Comparison of ENCODE assay signal across 9 mouse cellular contexts in the genomic region with DNA sequence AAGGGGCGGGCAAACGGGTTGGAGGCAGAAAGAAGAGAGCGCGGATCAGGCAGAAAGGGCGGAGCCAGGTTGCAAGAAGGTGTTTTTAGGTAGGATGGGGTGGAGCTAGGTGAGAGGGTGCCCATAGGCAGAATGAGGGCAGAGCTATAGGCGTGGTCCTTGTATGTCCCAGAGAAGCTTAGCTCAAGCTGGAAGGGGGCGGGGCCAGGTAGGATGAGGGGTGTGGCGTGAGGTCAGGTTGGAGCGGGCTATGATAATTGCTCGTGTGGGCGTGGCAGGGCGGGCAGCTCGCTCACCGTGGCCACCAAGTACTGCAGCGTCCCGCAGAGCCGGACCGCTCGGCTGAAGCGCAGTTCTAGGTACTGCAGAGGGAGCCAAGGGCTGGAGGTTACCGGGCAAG. TPM values are rescaled to one million over a fixed set of nuclear protein-coding genes. Genes with fewer than 3 reads are reported as not detected.
DNase-seq lines count a peak whose midpoint lies in the region; ATAC-seq and TF ChIP-seq lines count a peak whose summit lies in the region.
"Had no signal": no experiment of that assay in that cellular context is flagged by ENCODE, and none has a peak within 500 bp of the region (broad histone marks: within the 10 kb centered on the region; RNA-seq: fewer than 3 reads in every experiment).

No protein-coding gene starts in this region.

- H3K27ac ChIP-seq in cerebellum, adult 2 months (ENCODE audit: insufficient read depth, low read length): no peak overlapping the region
- H3K27ac ChIP-seq in embryonic facial prominence, embryonic 14.5 days (replicated peaks; ENCODE audit: low read depth, low read length): no peak overlapping the region
- H3K27ac ChIP-seq in limb, embryonic 11.5 days (replicated peaks; ENCODE audit: low read depth, low read length): no peak overlapping the region
- H3K27ac ChIP-seq in forebrain, embryonic 12.5 days: no peak overlapping the region

- no peaks in the 10 kb centered on the region; the same call in 1 of the 2 replicates for H3K4me1 ChIP-seq in cerebellum, adult 2 months (ENCODE audit: control insufficient read depth, insufficient read depth, low read length)
- 0 out of 2 replicates have a peak, but pooled peaks cover 8% of the 10 kb centered on the region for H3K4me1 ChIP-seq in embryonic facial prominence, embryonic 14.5 days (ENCODE audit: control insufficient read depth, insufficient read depth, low read length)
- H3K4me1 ChIP-seq in limb, embryonic 11.5 days (ENCODE audit: control insufficient read depth, insufficient read depth, low read length): peaks cover 12% of the 10 kb centered on the region
- H3K4me1 ChIP-seq in forebrain, embryonic 12.5 days: peaks cover 26% of the 10 kb centered on the region

- WGBS in cerebellum, adult 2 months: 35% methylated on average over 21 of the region's 21 CpGs
- WGBS in embryonic facial prominence, embryonic 14.5 days: 8% methylated on average over 13 of the region's 21 CpGs
- WGBS in limb, embryonic 11.5 days: 3% methylated on average over 21 of the region's 21 CpGs
- 3% methylated on average over 21 of the region's 21 CpGs for WGBS in forebrain, embryonic 12.5 days

- no peak for TF ChIP-seq POLR2A in cerebellum, adult 2 months (IDR thresholded peaks at IDR 0.05; ENCODE audit: borderline replicate concordance, insufficient read depth, low read length)
- TF ChIP-seq POLR2A in myocyte (IDR thresholded peaks at IDR 0.05; ENCODE audit: insufficient read length, low read depth): peak; percentile 27

- no peak overlapping the region for H3K9ac ChIP-seq in embryonic facial prominence, embryonic 14.5 days (ENCODE audit: low read depth, low read length)
- H3K9ac ChIP-seq in limb, embryonic 11.5 days (ENCODE audit: low read length): no peak overlapping the region
- H3K9ac ChIP-seq in forebrain, embryonic 12.5 days: no peak overlapping the region

- peaks cover 34% of the 10 kb centered on the region for H3K36me3 ChIP-seq in embryonic facial prominence, embryonic 14.5 days (ENCODE audit: control insufficient read depth, insufficient read depth, low read length)
- H3K36me3 ChIP-seq in limb, embryonic 11.5 days (ENCODE audit: control insufficient read depth, insufficient read depth, low read length): peaks cover 12% of the 10 kb centered on the region
- H3K36me3 ChIP-seq in myocyte (ENCODE audit: control insufficient read depth, insufficient read depth): peaks cover 21% of the 10 kb centered on the region
- peaks cover 32% of the 10 kb centered on the region for H3K36me3 ChIP-seq in forebrain, embryonic 12.5 days (replicated peaks)

- DNase-seq in cerebellum, adult 9-11 months: peak; percentile 53
- no peak for DNase-seq in cerebellum, adult 2 months
- DNase-seq in embryonic facial prominence, embryonic 14.5 days (ENCODE audit: low spot score): peak; percentile 75
- peak; percentile 61 for DNase-seq in limb, embryonic 11.5 days (ENCODE audit: low spot score)
- no peak for DNase-seq in left cerebral cortex, adult 9 months (ENCODE audit: low spot score in 2 of 2)
- no peak for DNase-seq in thymus, adult 18-20 months
- DNase-seq: thymus, postnatal 25 days had no signal

- H3K4me3 ChIP-seq in cerebellum, adult 2 months (replicated peaks; ENCODE audit: insufficient read depth, low read depth, low read length): no peak overlapping the region
- no peak overlapping the region; the same call in 1 of the 2 replicates for H3K4me3 ChIP-seq in embryonic facial prominence, embryonic 14.5 days (ENCODE audit: low read depth, low read length)
- no peak overlapping the region for H3K4me3 ChIP-seq in limb, embryonic 11.5 days (ENCODE audit: low read depth, low read length)
- no peak overlapping the region for H3K4me3 ChIP-seq in myocyte
- H3K4me3 ChIP-seq in forebrain, embryonic 12.5 days (replicated peaks): no peak overlapping the region

- H3K27me3 ChIP-seq in cerebellum, adult 2 months (ENCODE audit: control insufficient read depth, insufficient read depth, low read length): no peaks in the 10 kb centered on the region
- peaks cover 41% of the 10 kb centered on the region for H3K27me3 ChIP-seq in embryonic facial prominence, embryonic 14.5 days (replicated peaks; ENCODE audit: control insufficient read depth, insufficient read depth, low read length)
- peaks cover 37% of the 10 kb centered on the region for H3K27me3 ChIP-seq in limb, embryonic 11.5 days (ENCODE audit: control insufficient read depth, insufficient read depth, low read length)
- H3K27me3 ChIP-seq in myocyte (ENCODE audit: control insufficient read depth, insufficient read depth, insufficient read length): no peaks in the 10 kb centered on the region
- H3K27me3 ChIP-seq in forebrain, embryonic 12.5 days: peaks cover 66% of the 10 kb centered on the region

- H3K79me2 ChIP-seq in myocyte (ENCODE audit: control insufficient read depth, insufficient read depth): peaks cover 11% of the 10 kb centered on the region

- peak; percentile 34; the same call in 1 of the 2 replicates for ATAC-seq in embryonic facial prominence, embryonic 14.5 days (ENCODE audit: low read depth)
- ATAC-seq in limb, embryonic 11.5 days (ENCODE audit: insufficient number of reproducible peaks, low FRiP score, low TSS enrichment, low read depth): no peak
- ATAC-seq in forebrain, embryonic 12.5 days (ENCODE audit: low FRiP score): no peak

- H3K9me3 ChIP-seq in embryonic facial prominence, embryonic 14.5 days (ENCODE audit: control insufficient read depth, low read length): no peaks in the 10 kb centered on the region
- H3K9me3 ChIP-seq in limb, embryonic 11.5 days (ENCODE audit: control insufficient read depth, low read length): no peaks in the 10 kb centered on the region
- no peaks in the 10 kb centered on the region for H3K9me3 ChIP-seq in forebrain, embryonic 12.5 days

- H3ac ChIP-seq in myocyte (ENCODE audit: control insufficient read depth, insufficient read length): no peak overlapping the region

- no peak overlapping the region for H3K4me2 ChIP-seq in embryonic facial prominence, embryonic 14.5 days (ENCODE audit: low read depth, low read length)
- no peak overlapping the region for H3K4me2 ChIP-seq in limb, embryonic 11.5 days (ENCODE audit: low read depth, severe bottlenecking)
- H3K4me2 ChIP-seq in myocyte (ENCODE audit: low read depth): no peak overlapping the region
- H3K4me2 ChIP-seq in forebrain, embryonic 12.5 days: no peak overlapping the region

- no peak for TF ChIP-seq CTCF in cerebellum, adult 2 months (IDR thresholded peaks at IDR 0.05; ENCODE audit: borderline replicate concordance, insufficient read depth, low read depth, low read length)

TF ChIP-seq in myocyte, 11 proteins besides CTCF, POLR2A, EP300 and RAD21 (continues in another document):
- no peak for TF ChIP-seq POLR2AphosphoS2 (IDR thresholded peaks at IDR 0.05; ENCODE audit: insufficient read length, low read depth)
- no peak for TF ChIP-seq SRF (IDR thresholded peaks at IDR 0.05; ENCODE audit: control insufficient read depth, insufficient read length, low read depth)
- no peak for TF ChIP-seq MAX (IDR thresholded peaks at IDR 0.05; ENCODE audit: low read depth)
- no peak for TF ChIP-seq USF1 (IDR thresholded peaks at IDR 0.05; ENCODE audit: low read depth)
- no peak for TF ChIP-seq CEBPB (IDR thresholded peaks at IDR 0.05; ENCODE audit: insufficient read depth, poor library complexity, severe bottlenecking)
- no peak for TF ChIP-seq MYOG (IDR thresholded peaks at IDR 0.05; ENCODE audit: control insufficient read depth in 1 of 3, insufficient read depth in 1 of 3, insufficient read length in 2 of 3, low read depth in 2 of 3)
- no peak for TF ChIP-seq MYOD1 (IDR thresholded peaks at IDR 0.05; ENCODE audit: control insufficient read depth in 1 of 3, insufficient read length in 2 of 3, low read depth in 2 of 3)
- TF ChIP-seq TCF3 (IDR thresholded peaks at IDR 0.05; ENCODE audit: insufficient read length, low read depth): no peak
- TF ChIP-seq TCF12 (IDR thresholded peaks at IDR 0.05; ENCODE audit: insufficient read depth, poor library complexity, severe bottlenecking): no peak

RNA-seq across cellular contexts. Expression of gene Slc5a5, which starts 1.2 kb away (rescaled TPM):
- 6.7 and 6.9 TPM in 2 replicates for polyA plus RNA-seq in cerebellum, adult 2 months (2012; rRNA removed)
- 0.42 and 0.58 TPM in 2 replicates for polyA plus RNA-seq in embryonic facial prominence, embryonic 14.5 days (2014; fragmentation: Nextera tagmentation; extraction: Ambion mirVana)
- polyA plus RNA-seq in limb, embryonic 11.5 days (2014; fragmentation: Nextera tagmentation; extraction: Ambion mirVana): 0.09 and 0.34 TPM in 2 replicates
- polyA plus RNA-seq in myocyte (2012; fragmentation: generic; extraction: Trizol): 3.0 TPM
- polyA plus RNA-seq in forebrain, embryonic 12.5 days (2016; fragmentation: Nextera tagmentation; extraction: Ambion mirVana): 0.49 and 0.67 TPM in 2 replicates

RNA-seq across cellular contexts. Expression of gene Rpl18a, which starts 5.9 kb away (rescaled TPM):
- polyA plus RNA-seq in cerebellum, adult 2 months (2012; rRNA removed): 1,458 and 1,510 TPM in 2 replicates
- polyA plus RNA-seq in embryonic facial prominence, embryonic 14.5 days (2014; fragmentation: Nextera tagmentation; extraction: Ambion mirVana): 5,430 and 5,481 TPM in 2 replicates
- 3,769 and 3,846 TPM in 2 replicates for polyA plus RNA-seq in limb, embryonic 11.5 days (2014; fragmentation: Nextera tagmentation; extraction: Ambion mirVana)
- polyA plus RNA-seq in myocyte (2012; fragmentation: generic; extraction: Trizol): 5,695 TPM
- polyA plus RNA-seq in forebrain, embryonic 12.5 days (2016; fragmentation: Nextera tagmentation; extraction: Ambion mirVana): 2,624 and 2,770 TPM in 2 replicates

RNA-seq across cellular contexts. Expression of gene Map1s, which starts 14.4 kb away (rescaled TPM):
- 53.4 and 53.7 TPM in 2 replicates for polyA plus RNA-seq in cerebellum, adult 2 months (2012; rRNA removed)
- 41.3 and 49.7 TPM in 2 replicates for polyA plus RNA-seq in embryonic facial prominence, embryonic 14.5 days (2014; fragmentation: Nextera tagmentation; extraction: Ambion mirVana)
- polyA plus RNA-seq in limb, embryonic 11.5 days (2014; fragmentation: Nextera tagmentation; extraction: Ambion mirVana): 42.3 and 44.8 TPM in 2 replicates
- 62.0 TPM for polyA plus RNA-seq in myocyte (2012; fragmentation: generic; extraction: Trizol)
- 61.4 and 61.6 TPM in 2 replicates for polyA plus RNA-seq in forebrain, embryonic 12.5 days (2016; fragmentation: Nextera tagmentation; extraction: Ambion mirVana)

RNA-seq across cellular contexts. Expression of gene Ccdc124, which starts 17.6 kb away (rescaled TPM):
- 123 and 145 TPM in 2 replicates for polyA plus RNA-seq in cerebellum, adult 2 months (2012; rRNA removed)
- polyA plus RNA-seq in embryonic facial prominence, embryonic 14.5 days (2014; fragmentation: Nextera tagmentation; extraction: Ambion mirVana): 87.1 and 91.3 TPM in 2 replicates
- 154 and 161 TPM in 2 replicates for polyA plus RNA-seq in limb, embryonic 11.5 days (2014; fragmentation: Nextera tagmentation; extraction: Ambion mirVana)
- 141 TPM for polyA plus RNA-seq in myocyte (2012; fragmentation: generic; extraction: Trizol)
- polyA plus RNA-seq in forebrain, embryonic 12.5 days (2016; fragmentation: Nextera tagmentation; extraction: Ambion mirVana): 154 and 159 TPM in 2 replicates

RNA-seq across cellular contexts. Expression of gene Kcnn1, which starts 28.3 kb away (rescaled TPM):
- 19.4 and 22.1 TPM in 2 replicates for polyA plus RNA-seq in cerebellum, adult 2 months (2012; rRNA removed)
- polyA plus RNA-seq in embryonic facial prominence, embryonic 14.5 days (2014; fragmentation: Nextera tagmentation; extraction: Ambion mirVana): 2.9 and 3.4 TPM in 2 replicates
- 3.8 and 3.9 TPM in 2 replicates for polyA plus RNA-seq in limb, embryonic 11.5 days (2014; fragmentation: Nextera tagmentation; extraction: Ambion mirVana)
- 11.9 TPM for polyA plus RNA-seq in myocyte (2012; fragmentation: generic; extraction: Trizol)
- 14.4 and 16.3 TPM in 2 replicates for polyA plus RNA-seq in forebrain, embryonic 12.5 days (2016; fragmentation: Nextera tagmentation; extraction: Ambion mirVana)

Comparison
In these comparisons a context has a peak if more than half of its experiments do, and no peak if none do; other contexts are left out.
1. DNase-seq: peak in cerebellum, adult 9-11 months (single experiment), embryonic facial prominence, embryonic 14.5 days (single experiment) and limb, embryonic 11.5 days (single experiment); none in cerebellum, adult 2 months (0 of 2), left cerebral cortex, adult 9 months (0 of 2) and thymus, adult 18-20 months (0 of 2).